Mouse (Mus musculus): ENCODE results near the gene Sh3bp5l. TPM values are rescaled to one million over a fixed set of nuclear protein-coding genes. Genes with fewer than 3 reads are reported as not detected.

Sh3bp5l gene
- 10 to 100 TPM; 53.5 to 59.2 TPM for total RNA-seq (2021)
- long read RNA-seq, experiment 1, transcript Sh3bp5l-201 (7 exons, 2,977 nt), result major isoform, 60 of 99 reads
- long read RNA-seq, experiment 1, transcript Sh3bp5l-202 (7 exons, 3,016 nt), result minor isoform, 20 of 99 reads
- long read RNA-seq, experiment 1, partial matches to known transcripts, result 4 of 99 reads
- long read RNA-seq, experiment 1, other reads (novel, unspliced or antisense), result 15 of 99 reads
- long read RNA-seq, experiment 2, transcript Sh3bp5l-202 (7 exons, 3,016 nt), result minor isoform, 23 of 100 reads
- long read RNA-seq, experiment 2, transcript Sh3bp5l-201 (7 exons, 2,977 nt), result major isoform, 60 of 100 reads
- long read RNA-seq, experiment 2, partial matches to known transcripts, result 4 of 100 reads
- long read RNA-seq, experiment 2, other reads (novel, unspliced or antisense), result 13 of 100 reads

GRCm38 (mm10) chr11:58330276-58331148 is at the start of gene Sh3bp5l, which contains the start of gene Zfp672:
Gene Sh3bp5l, plus strand, starts transcription at chr11:58330724.
Gene Zfp672, minus strand, starts transcription at chr11:58330339.
- H3K4me3 ChIP-seq, result peak within 1 kb of the TSS; percentile 85
- intact Hi-C loops (cut with DNase I), result no loop called here
- DNase-seq (ENCODE audit: extremely low spot score in 1 of 2, low spot score in 2 of 2), result peak; percentile 84 to 87
- no peak for TF ChIP-seq CTCF (IDR thresholded peaks at IDR 0.05)
- H3K27ac ChIP-seq, result peak within 1 kb of the TSS; percentile 99

GRCm38 (mm10) chr11:58281970-58282496 is 48.5 kb upstream of the Sh3bp5l start:
- no peak for DNase-seq (ENCODE audit: extremely low spot score in 1 of 2, low spot score in 2 of 2)
- no peak for TF ChIP-seq CTCF (IDR thresholded peaks at IDR 0.05)
- intact Hi-C loops (cut with DNase I), result no loop called here
- Histone ChIP-seq H3K27ac (no peak overlapping the region), H3K4me3 (no peak overlapping the region)

- no peak overlapping the region for H3K27ac ChIP-seq
- no peak for DNase-seq (ENCODE audit: extremely low spot score in 1 of 2, low spot score in 2 of 2)
- no peak for TF ChIP-seq CTCF (IDR thresholded peaks at IDR 0.05)
- intact Hi-C loops (cut with DNase I), result no loop called here
- no peak overlapping the region for H3K4me3 ChIP-seq
Measured at GRCm38 (mm10) chr11:58282518-58282917, 48.0 kb upstream of the Sh3bp5l start.

- Histone ChIP-seq H3K4me3 (no peak overlapping the region), H3K27ac (no peak overlapping the region)
- intact Hi-C loops (cut with DNase I), result no loop called here
- no peak for DNase-seq (ENCODE audit: extremely low spot score in 1 of 2, low spot score in 2 of 2)
- no peak for TF ChIP-seq CTCF (IDR thresholded peaks at IDR 0.05)
Measured at GRCm38 (mm10) chr11:58289992-58290682, 40.4 kb upstream of the Sh3bp5l start.

- intact Hi-C loops (cut with DNase I), result no loop called here
- no peak for DNase-seq (ENCODE audit: extremely low spot score in 1 of 2, low spot score in 2 of 2)
- no peak overlapping the region for H3K4me3 ChIP-seq
- H3K27ac ChIP-seq, result no peak overlapping the region
- TF ChIP-seq CTCF (IDR thresholded peaks at IDR 0.05), result no peak
Measured at GRCm38 (mm10) chr11:58290812-58291211, 39.7 kb upstream of the Sh3bp5l start.

GRCm38 (mm10) chr11:58292791-58293190 is 37.7 kb upstream of the Sh3bp5l start:
- Histone ChIP-seq H3K27ac (no peak overlapping the region), H3K4me3 (no peak overlapping the region)
- no peak for DNase-seq (ENCODE audit: extremely low spot score in 1 of 2, low spot score in 2 of 2)
- TF ChIP-seq CTCF (IDR thresholded peaks at IDR 0.05), result no peak
- intact Hi-C loops (cut with DNase I), result no loop called here

- Histone ChIP-seq H3K4me3 (no peak overlapping the region), H3K27ac (no peak overlapping the region)
- TF ChIP-seq CTCF (IDR thresholded peaks at IDR 0.05), result no peak
- no peak for DNase-seq (ENCODE audit: extremely low spot score in 1 of 2, low spot score in 2 of 2)
- intact Hi-C loops (cut with DNase I), result no loop called here
Measured at GRCm38 (mm10) chr11:58297396-58297795, 33.1 kb upstream of the Sh3bp5l start.

- TF ChIP-seq CTCF (IDR thresholded peaks at IDR 0.05), result peak; percentile 86
- DNase-seq (ENCODE audit: extremely low spot score in 1 of 2, low spot score in 2 of 2), result peak; percentile 71 to 79
- Histone ChIP-seq H3K27ac (peak overlapping the region; percentile 76), H3K4me3 (peak overlapping the region; percentile 79)
- intact Hi-C loops (cut with DNase I), result loop anchor here (5.0 to 10.0 kb wide), 3 partner anchors 101 to 196 kb away; partner anchors contain the start of genes Cnot8, Igtp and Irgm2
Measured at GRCm38 (mm10) chr11:58301057-58301456, 29.5 kb upstream of the Sh3bp5l start.

- intact Hi-C loops (cut with DNase I), result loop anchor here (1.0 to 10.0 kb wide), 7 partner anchors 21 to 293 kb away; partner anchors contain the start of genes Cnot8, Igtp, Irgm2 and Larp1
- peak; percentile 97 to 100 for DNase-seq (ENCODE audit: extremely low spot score in 1 of 2, low spot score in 2 of 2)
- Histone ChIP-seq H3K4me3 (peak overlapping the region; percentile 79), H3K27ac (peak overlapping the region; percentile 76)
- peak; percentile 76 for TF ChIP-seq CTCF (IDR thresholded peaks at IDR 0.05)
Measured at GRCm38 (mm10) chr11:58301837-58302754, 28.4 kb upstream of the Sh3bp5l start.

- H3K27ac ChIP-seq, result peak overlapping the region; percentile 70
- TF ChIP-seq CTCF (IDR thresholded peaks at IDR 0.05), result no peak
- no peak for DNase-seq (ENCODE audit: extremely low spot score in 1 of 2, low spot score in 2 of 2)
- intact Hi-C loops (cut with DNase I), result loop anchor here (1.0 to 10.0 kb wide), 7 partner anchors 20 to 294 kb away; partner anchors contain the start of genes Cnot8, Igtp, Irgm2 and Larp1
- H3K4me3 ChIP-seq, result peak overlapping the region; percentile 79
Measured at GRCm38 (mm10) chr11:58302774-58303445, 27.6 kb upstream of the Sh3bp5l start.

Data from left cerebral cortex, adult 2 months (tissue).